Mouse (Mus musculus) forebrain, embryonic 12.5 days (tissue): ENCODE measurements around the gene A3galt2. TPM values are rescaled to one million over a fixed set of nuclear protein-coding genes. Genes with fewer than 3 reads are reported as not detected.

Experiments
- ATAC-seq: fragments of 200-750 bp; cut with Nextera tagmentation; 2 replicates; pipeline ENCODE4 v1.8.0; 2017; ENCODE audit warnings: moderate TSS enrichment; ENCODE audit not compliant: low FRiP score
- H3K27ac ChIP-seq: fragments of 300-500 bp; sonication (generic); 2 replicates; pipeline ENCODE4 v1.5.1; 2016; ENCODE audit warnings: mild to moderate bottlenecking
- H3K27me3 ChIP-seq: fragments of 300-500 bp; sonication (generic); 2 replicates; pipeline ENCODE4 v1.6.1; 2016; ENCODE audit warnings: mild to moderate bottlenecking
- H3K36me3 ChIP-seq: fragments of 300-500 bp; sonication (generic); replicated peaks from 2 replicates; pipeline ENCODE4 v1.6.1; 2016; ENCODE audit warnings: mild to moderate bottlenecking
- H3K4me1 ChIP-seq: fragments of 300-500 bp; sonication (generic); 2 replicates; pipeline ENCODE4 v1.6.1; 2016
- H3K4me2 ChIP-seq: fragments of 300-500 bp; sonication (generic); 2 replicates; pipeline ENCODE4 v1.6.1; 2016; ENCODE audit warnings: mild to moderate bottlenecking, moderate library complexity
- H3K4me3 ChIP-seq: fragments of 300-500 bp; sonication (generic); replicated peaks from 2 replicates; pipeline ENCODE4 v1.5.1; 2016; ENCODE audit warnings: mild to moderate bottlenecking
- H3K9ac ChIP-seq: fragments of 300-500 bp; sonication (generic); 2 replicates; pipeline ENCODE4 v1.6.1; 2016; ENCODE audit warnings: mild to moderate bottlenecking
- H3K9me3 ChIP-seq: fragments of 300-500 bp; sonication (generic); 2 replicates; pipeline ENCODE4 v1.6.1; 2016
- WGBS: fragments of 180-500 bp; shearing (Covaris S2); methylation state at CpG from one replicate; pipeline ENCODE4 v1.1.7; 2016; 5-methylcytosine and 5-hydroxymethylcytosine counted together
- polyA plus RNA-seq: library from polyadenylated mRNA; unstranded; fragments of >200 nt; fragmentation: Nextera tagmentation; extraction: Ambion mirVana; gene quantifications from 2 replicates; pipeline ENCODE4 v1.2.1, GENCODE M21; 2016

Gene A3galt2
- polyA plus RNA-seq = 0.38 and 0.57 TPM in 2 replicates

- Histone ChIP-seq H3K36me3 (peaks cover 55% of the 10 kb centered on the region), H3K9me3 (no peaks in the 10 kb centered on the region), H3K27ac (peak within 1 kb of the TSS; percentile 69), H3K4me3 (no peak within 1 kb of the TSS), H3K9ac (no peak within 1 kb of the TSS; the same call in 1 of the 2 replicates), H3K27me3 (no peaks in the 10 kb centered on the region), H3K4me2 (no peak within 1 kb of the TSS), H3K4me1 (peaks cover 14% of the 10 kb centered on the region)
- 78% methylated on average over 3 of the region's 3 CpGs for WGBS
- ATAC-seq = no peak
Measured at GRCm38 (mm10) chr4:128755064-128755463, at the start of gene A3galt2. Gene A3galt2 (plus strand): TSS chr4:128755364.

GRCm38 (mm10) chr4:128706626-128707025 lies 48.5 kb upstream of the A3galt2 start:
- no peak for ATAC-seq
- H3K9me3 ChIP-seq = no peaks in the 10 kb centered on the region
- no peaks in the 10 kb centered on the region for H3K36me3 ChIP-seq
- H3K27ac ChIP-seq = no peak overlapping the region
- H3K9ac ChIP-seq = no peak overlapping the region
- no peak overlapping the region for H3K4me2 ChIP-seq
- H3K4me1 ChIP-seq = peaks cover 14% of the 10 kb centered on the region
- 20% methylated on average over 9 of the region's 9 CpGs for WGBS
- no peak overlapping the region for H3K4me3 ChIP-seq
- H3K27me3 ChIP-seq = peaks cover 25% of the 10 kb centered on the region

DNA sequence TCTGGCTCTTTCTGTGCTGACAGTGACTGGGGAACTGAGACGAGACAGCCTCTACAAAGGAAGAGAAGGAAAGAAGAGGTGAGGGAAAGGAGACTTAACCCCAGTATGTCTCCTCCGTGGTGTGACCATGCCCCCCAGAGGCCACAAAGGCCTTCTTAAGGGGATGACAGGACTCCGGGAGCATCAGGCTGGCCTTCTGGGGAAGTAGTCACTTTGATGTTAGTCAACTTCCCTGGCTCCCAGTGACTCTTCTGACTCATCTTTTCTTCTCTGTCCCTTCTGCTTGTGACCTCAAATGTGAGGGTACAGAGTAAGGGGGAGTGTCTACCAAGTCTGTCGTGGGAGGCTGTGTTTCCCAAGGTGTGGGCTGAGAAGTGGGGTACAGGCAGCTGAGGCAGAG lies 47.8 kb upstream of the A3galt2 start:
- H3K36me3 ChIP-seq = no peaks in the 10 kb centered on the region
- no peak overlapping the region for H3K9ac ChIP-seq
- 54% methylated on average over 4 of the region's 4 CpGs for WGBS
- ATAC-seq = no peak
- no peak overlapping the region for H3K4me2 ChIP-seq
- H3K27me3 ChIP-seq = peaks cover 25% of the 10 kb centered on the region
- no peak overlapping the region for H3K4me3 ChIP-seq
- H3K9me3 ChIP-seq = no peaks in the 10 kb centered on the region
- peaks cover 22% of the 10 kb centered on the region for H3K4me1 ChIP-seq
- no peak overlapping the region for H3K27ac ChIP-seq

DNA sequence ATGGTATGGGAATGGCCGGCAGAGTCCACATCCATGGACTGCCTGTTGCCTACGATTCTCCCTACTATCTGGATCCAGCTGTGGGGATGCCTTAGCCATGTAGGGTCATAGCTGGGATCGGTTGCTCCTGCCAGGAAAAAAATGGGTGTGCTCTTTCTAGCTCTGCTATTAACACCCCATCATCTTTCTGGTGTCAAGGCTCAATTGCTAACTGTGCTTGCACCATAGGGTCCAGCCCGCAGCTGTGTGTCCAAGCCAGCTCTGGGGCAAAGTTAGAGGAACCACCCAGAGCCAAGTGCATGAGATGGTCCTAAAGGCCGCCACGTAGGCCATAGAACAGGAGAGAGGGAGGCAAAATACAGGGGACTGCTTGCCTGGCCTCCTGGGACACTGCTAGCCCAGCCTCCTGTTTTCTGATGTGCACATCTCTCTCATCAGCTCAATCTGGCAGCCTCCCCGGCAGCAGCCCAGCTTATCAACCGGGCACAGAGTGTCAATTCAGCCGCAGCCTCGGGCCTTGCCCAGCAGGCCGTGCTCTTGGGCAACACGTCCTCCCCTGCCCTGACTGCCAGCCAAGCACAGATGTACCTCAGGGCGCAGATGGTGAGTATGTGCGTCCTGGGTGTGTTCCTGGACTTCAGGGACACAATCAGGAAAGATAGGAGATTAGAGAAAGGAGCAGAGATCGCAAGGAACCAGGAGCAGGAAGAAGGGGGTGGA lies 45.9 kb upstream of the A3galt2 start:
- peaks cover 39% of the 10 kb centered on the region for H3K4me1 ChIP-seq

GRCm38 (mm10) chr4:128709781-128710166 lies 45.4 kb upstream of the A3galt2 start:
- ATAC-seq = no peak
- H3K4me1 ChIP-seq = peaks cover 45% of the 10 kb centered on the region

More for the DNA sequence above, 45.9 kb upstream of the A3galt2 start:
- no peak overlapping the region for H3K27ac ChIP-seq
- H3K4me3 ChIP-seq = no peak overlapping the region
- H3K9ac ChIP-seq = no peak overlapping the region
- 79% methylated on average over 15 of the region's 15 CpGs for WGBS
- H3K4me2 ChIP-seq = no peak overlapping the region
- no peak for ATAC-seq
- no peaks in the 10 kb centered on the region for H3K9me3 ChIP-seq
- H3K36me3 ChIP-seq = no peaks in the 10 kb centered on the region
- peaks cover 25% of the 10 kb centered on the region for H3K27me3 ChIP-seq

DNA sequence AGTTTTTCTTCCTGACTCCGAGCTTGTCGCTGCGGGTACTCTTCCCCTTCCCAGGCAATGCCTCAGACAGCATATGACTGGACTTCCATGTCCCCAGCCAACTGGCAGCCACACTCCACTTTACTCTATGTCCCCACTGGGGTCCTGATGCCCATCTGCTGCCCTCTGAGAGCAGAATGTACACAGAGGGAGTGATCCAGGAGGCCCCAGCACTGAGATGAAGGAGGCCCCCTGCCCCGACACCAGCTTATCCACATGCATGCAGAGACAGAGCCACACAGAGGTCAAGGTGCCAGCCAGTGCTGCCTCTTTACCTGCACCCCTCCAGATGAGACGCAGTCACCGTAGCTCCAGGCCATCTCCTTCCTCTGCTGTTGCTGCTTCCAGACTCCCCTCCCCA lies 44.9 kb upstream of the A3galt2 start:
- H3K36me3 ChIP-seq = no peaks in the 10 kb centered on the region
- peaks cover 25% of the 10 kb centered on the region for H3K27me3 ChIP-seq
- H3K4me3 ChIP-seq = no peak overlapping the region
- no peak overlapping the region for H3K9ac ChIP-seq
- WGBS = 78% methylated on average over 6 of the region's 6 CpGs
- no peaks in the 10 kb centered on the region for H3K9me3 ChIP-seq
- H3K27ac ChIP-seq = no peak overlapping the region
- no peak for ATAC-seq
- no peak overlapping the region for H3K4me2 ChIP-seq
- H3K4me1 ChIP-seq = peaks cover 50% of the 10 kb centered on the region

More at GRCm38 (mm10) chr4:128709781-128710166, 45.4 kb upstream of the A3galt2 start:
- H3K9me3 ChIP-seq = no peaks in the 10 kb centered on the region
- no peak overlapping the region for H3K27ac ChIP-seq
- H3K9ac ChIP-seq = no peak overlapping the region
- peaks cover 25% of the 10 kb centered on the region for H3K27me3 ChIP-seq
- WGBS = 94% methylated on average over 12 of the region's 12 CpGs
- H3K4me3 ChIP-seq = no peak overlapping the region
- H3K36me3 ChIP-seq = no peaks in the 10 kb centered on the region
- no peak overlapping the region for H3K4me2 ChIP-seq

GRCm38 (mm10) chr4:128710800-128711199 lies 44.4 kb upstream of the A3galt2 start:
- H3K27me3 ChIP-seq = peaks cover 25% of the 10 kb centered on the region
- WGBS = 72% methylated on average over 9 of the region's 9 CpGs
- peak overlapping the region; percentile 60 for H3K4me2 ChIP-seq
- H3K9me3 ChIP-seq = no peaks in the 10 kb centered on the region
- no peak overlapping the region for H3K27ac ChIP-seq
- no peaks in the 10 kb centered on the region for H3K36me3 ChIP-seq
- no peak overlapping the region for H3K4me3 ChIP-seq
- H3K9ac ChIP-seq = no peak overlapping the region
- peaks cover 55% of the 10 kb centered on the region for H3K4me1 ChIP-seq
- no peak for ATAC-seq

DNA sequence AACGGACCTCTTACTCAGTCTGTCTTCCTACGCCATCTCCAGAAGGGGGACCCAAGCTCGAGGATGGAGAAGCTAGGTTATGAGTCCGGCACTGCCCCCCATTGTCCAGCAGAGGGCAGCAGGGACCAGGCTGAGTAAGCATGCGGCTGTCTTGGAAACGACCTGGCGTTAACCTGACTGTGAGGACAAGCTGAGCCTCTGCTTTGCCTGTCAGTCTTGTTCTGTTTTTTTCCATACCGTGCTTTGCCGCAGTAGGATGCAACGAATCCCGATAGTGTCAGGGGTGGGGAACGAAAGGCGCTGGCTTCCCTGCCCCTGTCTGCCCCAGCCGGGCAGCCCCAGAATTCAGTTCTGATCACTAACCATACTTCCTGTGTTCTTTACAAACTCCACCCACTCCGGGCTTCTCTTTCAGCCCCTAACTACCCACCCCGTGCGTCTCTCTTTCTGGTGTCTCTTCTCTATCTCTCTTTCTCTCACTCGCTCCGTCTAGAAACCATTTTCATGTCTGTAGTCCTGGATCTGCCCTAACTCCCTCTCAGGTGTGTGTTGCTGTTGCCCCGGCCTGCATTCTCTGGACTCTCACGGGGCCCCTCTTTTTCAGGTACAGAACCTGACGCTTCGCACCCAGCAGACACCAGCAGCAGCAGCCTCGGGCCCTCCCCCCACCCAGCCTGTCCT lies 43.6 kb upstream of the A3galt2 start:
- peaks cover 63% of the 10 kb centered on the region for H3K4me1 ChIP-seq
- WGBS = 3% methylated on average over 24 of the region's 24 CpGs
- peak; percentile 44 for ATAC-seq

GRCm38 (mm10) chr4:128712136-128712655 lies 43.0 kb upstream of the A3galt2 start:
- peak overlapping the region; percentile 38; the same call in 1 of the 2 replicates for H3K9ac ChIP-seq
- H3K36me3 ChIP-seq = no peaks in the 10 kb centered on the region
- H3K4me3 ChIP-seq = peak overlapping the region; percentile 20; the same call in 1 of the 2 replicates
- 29% methylated on average over 13 of the region's 13 CpGs for WGBS
- peaks cover 21% of the 10 kb centered on the region for H3K27me3 ChIP-seq
- no peaks in the 10 kb centered on the region for H3K9me3 ChIP-seq
- no peak for ATAC-seq
- peak overlapping the region; percentile 60 for H3K4me2 ChIP-seq
- H3K27ac ChIP-seq = peak overlapping the region; percentile 59
- peaks cover 67% of the 10 kb centered on the region for H3K4me1 ChIP-seq

More for the DNA sequence above, 43.6 kb upstream of the A3galt2 start:
- Histone ChIP-seq H3K4me2 (peak overlapping the region; percentile 60), H3K36me3 (no peaks in the 10 kb centered on the region), H3K27ac (peak overlapping the region; percentile 59), H3K9ac (peak overlapping the region; percentile 38; the same call in 1 of the 2 replicates), H3K9me3 (no peaks in the 10 kb centered on the region), H3K4me3 (peak overlapping the region; percentile 20; the same call in 1 of the 2 replicates), H3K27me3 (peaks cover 25% of the 10 kb centered on the region)

GRCm38 (mm10) chr4:128712941-128713340 lies 42.2 kb upstream of the A3galt2 start:
- 76% methylated on average over 6 of the region's 6 CpGs for WGBS
- H3K4me1 ChIP-seq = peaks cover 75% of the 10 kb centered on the region
- no peak overlapping the region for H3K4me3 ChIP-seq
- peaks cover 14% of the 10 kb centered on the region for H3K27me3 ChIP-seq
- no peaks in the 10 kb centered on the region for H3K36me3 ChIP-seq
- no peak for ATAC-seq
- no peaks in the 10 kb centered on the region for H3K9me3 ChIP-seq
- H3K27ac ChIP-seq = 0 out of 2 replicates have a peak overlapping the region, but pooled peaks have one; percentile 31
- no peak overlapping the region for H3K9ac ChIP-seq
- H3K4me2 ChIP-seq = no peak overlapping the region

- Histone ChIP-seq H3K9ac (peak overlapping the region; percentile 33), H3K4me2 (peak overlapping the region; percentile 37), H3K4me1 (peaks cover 94% of the 10 kb centered on the region), H3K27ac (peak overlapping the region; percentile 98), H3K4me3 (peak overlapping the region; percentile 15; the same call in 1 of the 2 replicates), H3K36me3 (no peaks in the 10 kb centered on the region), H3K9me3 (no peaks in the 10 kb centered on the region), H3K27me3 (peaks cover under 1% of the 10 kb centered on the region; the same call in 1 of the 2 replicates)
- WGBS = 3% methylated on average over 14 of the region's 14 CpGs
- ATAC-seq = peak; percentile 87
Measured at GRCm38 (mm10) chr4:128715241-128716204, 39.6 kb upstream of the A3galt2 start.
